Mouse (Mus musculus) layer of hippocampus, postnatal 25 days (tissue): ENCODE results near the gene Gm3187. TPM values are rescaled to one million over a fixed set of nuclear protein-coding genes. Genes with fewer than 3 reads are reported as not detected.
"Not testable (repeated sequence)": the region's sequence is repeated elsewhere in the genome, so short reads cannot be mapped to it uniquely, and the experiment has no call there.

ENCODE experiments used
- DNase-seq, 2 experiments: peaks; one replicate each; pipeline ENCODE4 v3.0.0; 2022; ENCODE audit warnings: mixed read lengths in 2 of 2, low spot score in 1 of 2; ENCODE audit errors: extremely low spot score in 1 of 2
- total RNA-seq, 2 experiments: library from RNA; stranded (reverse); gene quantifications; 2 replicates each; pipeline ENCODE4 v1.2.3; 2021

Gm3187 gene
- total RNA-seq = not detected

- DNase-seq = peak in 1 of 2 experiments; percentile 0
These were observed at the start of gene Gm3187 for GRCm38 (mm10) chr14:5483907-5484306. Gene Gm3187, plus strand, starts transcription at chr14:5484207.

- DNase-seq = not testable (repeated sequence)
These were observed 28.6 kb upstream of the Gm3187 start, which contains the start of gene Gm3194 for GRCm38 (mm10) chr14:5455367-5455766. Gene Gm3194, minus strand, starts transcription at chr14:5455467.

- not testable (repeated sequence) for DNase-seq
These were observed 23.5 kb upstream of the Gm3187 start for GRCm38 (mm10) chr14:5460469-5460868.

GRCm38 (mm10) chr14:5477730-5478129 is 6.3 kb upstream of the Gm3187 start, which contains the start of gene Gm8246:
Gene Gm8246, minus strand, starts transcription at chr14:5477830.
- not testable (repeated sequence) for DNase-seq

GRCm38 (mm10) chr14:5501374-5501773 is 17.4 kb downstream of the Gm3187 start, which contains the start of gene Gm3488:
Gene Gm3488, plus strand, starts transcription at chr14:5501674.
- DNase-seq = not testable (repeated sequence)

- not testable (repeated sequence) for DNase-seq
These were observed 54.2 kb downstream of the Gm3187 start, which contains the start of gene Gm3532 for GRCm38 (mm10) chr14:5538196-5538595. Gene Gm3532, plus strand, starts transcription at chr14:5538496.

Other genes starting within 250 kb of the Gm3187 start
- under 1 TPM in 1 of 2 experiments, not detected in 1; 0.15 TPM for gene Gm3526, start 223.6 kb upstream of the Gm3187 start, total RNA-seq
- gene Gm3542, start 149.3 kb upstream of the Gm3187 start, total RNA-seq = not detected
- gene Gm3500, start 95.2 kb upstream of the Gm3187 start, total RNA-seq = not detected
- gene Gm3194, start 28.7 kb upstream of the Gm3187 start, total RNA-seq = 1 to 10 TPM; 3.6 to 4.8 TPM
- gene Gm8246, start 6.4 kb upstream of the Gm3187 start, total RNA-seq = not detected
- 1 to 10 TPM in 1 of 2 experiments, under 1 TPM in 1; 0.62 to 2.0 TPM for gene Gm3488, start 17.5 kb downstream of the Gm3187 start, total RNA-seq
- not detected for gene Gm3532, start 54.3 kb downstream of the Gm3187 start, total RNA-seq
- not detected for gene Gm8265, start 148.8 kb downstream of the Gm3187 start, total RNA-seq
- not detected for gene Gm9603, start 203.2 kb downstream of the Gm3187 start, total RNA-seq